Mouse (Mus musculus) lung, postnatal 4 days (tissue): ENCODE measurements around the gene Zfp583.
"Not testable (repeated sequence)": the region's sequence is repeated elsewhere in the genome, so short reads cannot be mapped to it uniquely, and the experiment has no call there.

ENCODE experiments used
- DNase-seq, 2 experiments: peaks; one replicate each; pipeline ENCODE4 v3.0.0; 2021

Gene Zfp583

GRCm38 (mm10) chr7:6331233-6331956, at the start of gene Zfp583:
TSS of gene Zfp583 (minus strand) at chr7:6331285.
- DNase-seq: peak; percentile 88 to 91

- DNase-seq: no peak
Measured at GRCm38 (mm10) chr7:6378441-6378840, 47.4 kb upstream of the Zfp583 start.

GRCm38 (mm10) chr7:6372993-6373392, 41.9 kb upstream of the Zfp583 start:
- no peak for DNase-seq

GRCm38 (mm10) chr7:6369460-6369859, 38.4 kb upstream of the Zfp583 start:
- no peak for DNase-seq

- not testable (repeated sequence) for DNase-seq
Measured at GRCm38 (mm10) chr7:6368146-6368545, 37.1 kb upstream of the Zfp583 start.

- DNase-seq: no peak
Measured at GRCm38 (mm10) chr7:6367185-6367584, 36.1 kb upstream of the Zfp583 start.

- no peak for DNase-seq
Measured at GRCm38 (mm10) chr7:6364761-6365160, 33.7 kb upstream of the Zfp583 start.

- peak in 1 of 2 experiments; percentile 89 for DNase-seq
Measured at GRCm38 (mm10) chr7:6363047-6363488, 32.0 kb upstream of the Zfp583 start, which contains the start of gene Zfp78. TSS of gene Zfp78 (plus strand) at chr7:6363280.

- DNase-seq: peak; percentile 98 to 99
Measured at GRCm38 (mm10) chr7:6362268-6363046, 31.4 kb upstream of the Zfp583 start.

- no peak for DNase-seq
Measured at GRCm38 (mm10) chr7:6361756-6362155, 30.7 kb upstream of the Zfp583 start.

GRCm38 (mm10) chr7:6360477-6361060, 29.5 kb upstream of the Zfp583 start:
- DNase-seq: no peak

- DNase-seq: peak in 1 of 2 experiments; percentile 24
Measured at GRCm38 (mm10) chr7:6358937-6359590, 28.0 kb upstream of the Zfp583 start.

GRCm38 (mm10) chr7:6358121-6358520, 27.0 kb upstream of the Zfp583 start:
- DNase-seq: peak in 1 of 2 experiments; percentile 27

GRCm38 (mm10) chr7:6344124-6344523, 13.0 kb upstream of the Zfp583 start:
- no peak for DNase-seq

GRCm38 (mm10) chr7:6343501-6344071, 12.5 kb upstream of the Zfp583 start, which contains the start of gene Gm3854:
TSS of gene Gm3854 (plus strand) at chr7:6343759.
- DNase-seq: peak; percentile 25 to 43

- DNase-seq: no peak
Measured at GRCm38 (mm10) chr7:6339865-6340264, 8.8 kb upstream of the Zfp583 start.

GRCm38 (mm10) chr7:6330458-6331232, 440 bp downstream of the Zfp583 start:
- peak in 1 of 2 experiments; percentile 4 for DNase-seq

GRCm38 (mm10) chr7:6300796-6301195, 30.3 kb downstream of the Zfp583 start:
- peak in 1 of 2 experiments; percentile 33 for DNase-seq

GRCm38 (mm10) chr7:6291121-6291520, 40.0 kb downstream of the Zfp583 start:
- not testable (repeated sequence) for DNase-seq

GRCm38 (mm10) chr7:6286921-6287531, 44.1 kb downstream of the Zfp583 start:
- no peak for DNase-seq
